8 mouse cellular contexts compared by ENCODE assay signal in the genomic region with DNA sequence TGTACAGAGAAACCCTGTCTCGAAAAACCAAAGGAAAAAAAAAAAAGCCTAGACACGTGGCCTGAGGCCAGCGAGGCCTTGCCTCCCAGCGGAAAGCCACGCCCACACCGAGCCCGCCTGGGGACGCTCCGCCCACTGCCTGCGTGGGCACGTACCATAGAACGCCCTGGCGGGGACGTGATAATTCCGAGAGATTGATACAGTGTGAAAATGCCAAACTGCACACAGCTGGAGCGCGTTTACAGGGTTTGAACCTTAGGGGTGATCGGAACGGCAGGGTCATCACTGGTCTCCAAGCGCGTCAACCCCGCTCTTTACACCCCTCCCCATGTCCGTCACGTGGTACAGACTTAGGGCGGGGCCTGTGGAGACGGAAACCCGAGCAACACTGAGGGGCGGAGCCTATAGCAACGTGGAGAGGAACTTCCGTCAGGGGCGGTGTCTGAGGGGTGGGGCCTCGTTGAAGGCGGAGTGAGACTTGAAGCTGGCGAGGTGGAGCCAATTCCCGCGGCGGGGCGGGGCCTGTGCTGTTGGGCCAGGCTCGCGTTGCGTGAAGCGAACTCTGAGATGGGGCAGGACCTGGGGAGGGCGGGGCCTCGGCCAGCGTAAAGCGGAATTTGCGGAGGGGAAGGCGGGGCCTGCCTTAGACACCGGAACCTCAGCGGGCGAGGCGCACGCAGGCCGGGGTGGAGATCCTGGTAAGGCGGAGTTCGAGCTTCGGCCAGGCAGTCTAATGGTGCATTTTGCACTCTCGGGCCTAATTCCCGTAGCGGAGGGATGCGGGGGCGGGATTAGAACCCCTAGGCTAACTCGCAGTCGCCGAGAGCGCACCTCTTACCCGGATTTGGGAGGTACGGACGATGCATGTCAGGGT. TPM values are rescaled to one million over a fixed set of nuclear protein-coding genes. Genes with fewer than 3 reads are reported as not detected.
DNase-seq lines count a peak whose midpoint lies in the region; ATAC-seq lines count a peak whose summit lies in the region.

A gene (plus strand): TSS at position 634 of the 874 bp plus-strand sequence.

- peaks cover 21% of the 10 kb centered on the region for H3K36me3 ChIP-seq in heart, embryonic 10.5 days
- H3K36me3 ChIP-seq in kidney, embryonic 15.5 days = peaks cover 22% of the 10 kb centered on the region

- WGBS in heart, embryonic 10.5 days = under 1% methylated on average over 69 of the region's 69 CpGs
- under 1% methylated on average over 68 of the region's 69 CpGs for WGBS in kidney, embryonic 15.5 days

- H3K4me3 ChIP-seq in heart, embryonic 10.5 days = peak within 1 kb of the TSS; percentile 74
- H3K4me3 ChIP-seq in kidney, embryonic 15.5 days (replicated peaks) = peak within 1 kb of the TSS; percentile 64

- H3K27ac ChIP-seq in heart, embryonic 10.5 days = peak within 1 kb of the TSS; percentile 95
- H3K27ac ChIP-seq in kidney, embryonic 15.5 days = peak within 1 kb of the TSS; percentile 95

- peak within 1 kb of the TSS; percentile 82 for H3K4me2 ChIP-seq in kidney, embryonic 15.5 days

- H3K27me3 ChIP-seq in heart, embryonic 10.5 days (ENCODE audit: insufficient read depth, poor library complexity, severe bottlenecking) = no peaks in the 10 kb centered on the region
- no peaks in the 10 kb centered on the region for H3K27me3 ChIP-seq in kidney, embryonic 15.5 days

- DNase-seq in B cell, adult 2 months = peak; percentile 100
- DNase-seq in brain, adult 2 months (ENCODE audit: low read depth, low spot score) = peak; percentile 100
- DNase-seq in heart, embryonic 10.5 days (ENCODE audit: low spot score) = peak; percentile 100
- peak; percentile 100 for DNase-seq in liver
- peak; percentile 99 to 100 for DNase-seq in spleen, postnatal 4 days (ENCODE audit: low spot score in 2 of 2)

- H3K9ac ChIP-seq in kidney, embryonic 15.5 days = peak within 1 kb of the TSS; percentile 71

- no peaks in the 10 kb centered on the region for H3K9me3 ChIP-seq in heart, embryonic 10.5 days
- no peaks in the 10 kb centered on the region for H3K9me3 ChIP-seq in kidney, embryonic 15.5 days (replicated peaks)

- H3K4me1 ChIP-seq in heart, embryonic 10.5 days = peaks cover 43% of the 10 kb centered on the region
- H3K4me1 ChIP-seq in kidney, embryonic 15.5 days = peaks cover 47% of the 10 kb centered on the region

- ATAC-seq in erythroblast, adult 5-6 weeks (replicated peaks; ENCODE audit: low FRiP score, poor library complexity, severe bottlenecking) = peak; percentile 89
- ATAC-seq in kidney, embryonic 15.5 days (replicated peaks; ENCODE audit: low FRiP score) = peak; percentile 94
- ATAC-seq in monocyte, adult 5-6 weeks (replicated peaks; ENCODE audit: insufficient number of reproducible peaks, low FRiP score, low TSS enrichment, poor library complexity, severe bottlenecking) = peak; percentile 88

RNA-seq across cellular contexts. Expression of the gene that starts here (rescaled TPM):
- 0.96 and 2.3 TPM in 2 replicates for total RNA-seq in erythroblast, adult 5-6 weeks (2015; ENCODE audit: low replicate concordance)
- total RNA-seq in erythroblast, adult 5-6 weeks (2017; ENCODE audit: low replicate concordance) = 2.2 and 2.8 TPM in 2 replicates
- polyA plus RNA-seq in heart, embryonic 10.5 days (2016; fragmentation: Nextera tagmentation; extraction: Ambion mirVana) = 18.6 and 19.1 TPM in 2 replicates
- polyA plus RNA-seq in kidney, embryonic 15.5 days (2015; fragmentation: Nextera tagmentation; extraction: Ambion mirVana) = 21.5 and 25.0 TPM in 2 replicates
- 3.9 to 13.9 TPM (median 6.1 TPM) in 3 replicates for total RNA-seq in monocyte, adult 5-6 weeks (2017)

Comparison
In these comparisons a context has a peak if more than half of its experiments do, and no peak if none do; other contexts are left out.
1. Peak in every context shown above with its lines: DNase-seq, ATAC-seq, H3K4me3 ChIP-seq and H3K27ac ChIP-seq.